Mouse (Mus musculus) splenic B cell, adult 2 months (primary cell): ENCODE measurements around the gene Lpar3.

Experiments
- DNase-seq: peaks from one replicate; pipeline ENCODE4 v3.0.0-alpha.2; 2011; ENCODE audit warnings: low read depth, low spot score
- H3K27me3 ChIP-seq: 2 replicates; pipeline ENCODE4 v1.6.1; 2012; ENCODE audit warnings: mild to moderate bottlenecking, low read length, moderate library complexity, mixed read lengths; ENCODE audit not compliant: control insufficient read depth, poor library complexity, insufficient read depth, severe bottlenecking
- H3K36me3 ChIP-seq: 2 replicates; pipeline ENCODE4 v1.6.1; 2012; ENCODE audit warnings: mild to moderate bottlenecking, low read length, moderate library complexity, mixed read lengths; ENCODE audit not compliant: control insufficient read depth, poor library complexity, insufficient read depth, severe bottlenecking

The Lpar3 gene

DNA sequence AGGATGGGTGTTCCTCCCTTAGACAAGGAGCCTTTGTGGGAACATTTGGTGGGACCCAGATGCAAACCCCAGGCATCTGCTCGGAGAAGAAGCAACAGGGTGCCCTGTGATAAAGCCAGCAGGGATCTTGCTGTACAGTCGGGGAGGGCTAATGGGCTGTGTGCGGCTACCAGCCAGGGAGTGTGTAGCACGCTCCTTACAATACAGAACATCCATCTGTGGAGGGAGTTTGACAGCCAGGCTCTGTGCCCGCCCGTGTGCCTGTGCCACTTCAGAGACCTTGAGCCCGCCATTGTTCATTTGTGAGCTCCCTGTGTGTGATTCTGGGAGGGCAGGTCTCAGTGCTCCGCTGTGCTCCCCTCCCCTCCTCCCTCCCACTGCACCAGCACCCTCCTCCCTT is 104.2 kb downstream of the Lpar3 start:
- Histone ChIP-seq H3K36me3 (no peaks in the 10 kb centered on the region), H3K27me3 (no peaks in the 10 kb centered on the region; the same call in 1 of the 2 replicates)
- no peak for DNase-seq

- DNase-seq = no peak
Observed at GRCm38 (mm10) chr3:146326743-146327536, 106.2 kb downstream of the Lpar3 start.

DNA sequence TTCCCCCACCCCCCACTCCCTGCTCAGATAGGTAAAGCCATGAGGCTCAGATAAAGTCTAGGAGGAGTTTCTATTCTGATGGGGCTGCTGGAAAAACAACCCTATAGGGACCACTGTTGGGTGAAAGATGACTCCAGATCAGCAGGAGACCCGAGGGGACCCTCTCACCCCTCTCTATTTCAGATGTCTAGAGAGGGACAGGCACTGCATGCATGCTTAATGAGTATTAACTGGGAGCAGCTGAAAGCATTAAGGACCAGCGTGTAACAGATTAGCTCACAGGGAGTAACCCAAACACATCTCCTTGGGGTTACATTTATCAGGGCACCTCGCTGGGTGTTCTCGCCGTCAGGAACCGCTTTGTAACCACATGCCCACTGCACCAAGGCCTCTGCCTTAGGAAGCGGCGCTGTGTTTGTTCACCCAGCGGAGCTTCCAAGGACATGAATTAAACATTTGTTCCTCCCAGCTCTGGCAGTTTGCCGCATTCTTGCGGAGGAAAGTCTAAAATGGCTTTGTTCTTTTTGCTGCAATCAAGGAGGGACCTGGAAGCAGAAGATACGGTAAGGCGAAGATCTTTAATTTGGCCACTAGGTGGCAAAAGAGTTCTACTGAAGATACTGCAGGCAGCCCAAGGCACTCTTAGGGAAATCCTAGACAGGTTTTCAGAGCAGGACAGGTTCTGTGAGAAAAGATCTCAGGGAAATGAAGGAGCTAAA is 106.9 kb downstream of the Lpar3 start:
- no peaks in the 10 kb centered on the region for H3K36me3 ChIP-seq
- DNase-seq = peak; percentile 82

More at GRCm38 (mm10) chr3:146326743-146327536, 106.2 kb downstream of the Lpar3 start:
- Histone ChIP-seq H3K36me3 (no peaks in the 10 kb centered on the region), H3K27me3 (no peaks in the 10 kb centered on the region; the same call in 1 of the 2 replicates)

DNA sequence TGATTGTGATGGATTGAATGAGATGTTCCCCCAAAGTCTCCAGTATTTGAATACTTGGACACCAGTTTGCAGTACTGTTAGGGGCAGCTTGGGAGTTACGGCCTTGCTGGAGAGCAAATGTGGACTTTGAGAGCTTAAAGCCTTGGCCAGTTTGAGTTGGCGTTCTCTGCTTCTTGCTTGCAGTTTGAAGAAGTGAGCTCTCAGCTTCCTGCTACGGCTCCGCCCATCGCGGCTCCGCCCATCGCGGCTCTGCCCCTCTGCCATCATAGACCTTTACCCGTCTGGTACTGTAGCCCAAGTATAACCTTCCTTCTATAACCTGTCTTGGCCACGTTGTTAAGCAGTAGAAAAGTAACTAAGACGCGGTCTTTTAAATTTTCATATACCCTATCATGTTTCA is 108.0 kb downstream of the Lpar3 start:
- Histone ChIP-seq H3K36me3 (no peaks in the 10 kb centered on the region), H3K27me3 (no peaks in the 10 kb centered on the region)
- DNase-seq = peak; percentile 69

More for the DNA sequence above, 106.9 kb downstream of the Lpar3 start:
- H3K27me3 ChIP-seq = no peaks in the 10 kb centered on the region

DNA sequence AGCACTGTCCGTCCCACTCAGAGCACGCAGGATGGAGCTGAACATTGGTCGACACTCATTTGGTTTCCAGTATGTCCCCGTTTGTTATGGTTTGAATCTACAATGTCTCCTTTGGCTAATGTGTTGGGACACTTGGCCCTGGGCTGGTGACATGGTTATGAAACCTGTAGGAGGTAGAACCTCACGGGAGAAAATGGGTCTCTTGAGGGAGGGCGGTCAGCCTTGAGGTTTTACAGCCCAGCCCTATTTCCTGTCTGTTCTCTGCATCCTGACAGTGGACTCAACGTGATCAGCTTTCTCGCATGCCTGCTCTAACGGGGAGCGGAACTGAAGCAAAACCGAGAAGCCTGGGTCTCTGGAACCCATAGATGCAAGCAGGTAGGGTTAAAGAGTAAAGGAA is 111.1 kb downstream of the Lpar3 start:
- peak; percentile 10 for DNase-seq
- H3K27me3 ChIP-seq = no peaks in the 10 kb centered on the region
- H3K36me3 ChIP-seq = no peaks in the 10 kb centered on the region

DNA sequence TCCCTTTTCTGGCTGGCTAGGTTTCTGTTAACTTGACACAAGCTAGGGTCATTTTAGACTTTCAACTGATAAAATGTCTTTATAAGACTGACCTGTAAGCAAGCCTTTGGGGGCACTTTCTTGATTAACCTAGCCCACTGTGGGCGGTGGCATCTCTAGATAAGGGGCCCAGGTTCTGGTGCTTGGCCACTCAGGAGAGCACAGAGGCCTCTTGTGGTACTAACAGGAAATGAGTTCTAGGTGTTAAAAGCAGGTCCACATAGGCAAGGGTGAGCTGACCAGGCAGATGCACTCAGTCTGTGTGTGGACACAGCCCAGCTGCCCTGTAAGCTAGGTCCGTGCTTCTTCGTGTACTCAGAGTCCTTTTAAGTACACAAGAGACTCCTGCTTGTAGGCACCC is 112.5 kb downstream of the Lpar3 start:
- Histone ChIP-seq H3K27me3 (no peaks in the 10 kb centered on the region), H3K36me3 (no peaks in the 10 kb centered on the region)
- no peak for DNase-seq

- H3K27me3 ChIP-seq = no peaks in the 10 kb centered on the region
- no peak for DNase-seq
- H3K36me3 ChIP-seq = no peaks in the 10 kb centered on the region
Observed at GRCm38 (mm10) chr3:146334070-146334469, 113.3 kb downstream of the Lpar3 start.
